Mouse (Mus musculus) fat pad, adult 2 months (tissue): Measurements from ENCODE around the gene Cib1.

ENCODE experiments used
- DNase-seq: peaks from one replicate; pipeline ENCODE4 v3.0.0-alpha.2; 2011; ENCODE audit warnings: low read depth, low spot score; ENCODE audit errors: extremely low read depth

The Cib1 gene

GRCm38 (mm10) chr7:80232489-80233029, at the start of gene Cib1, which contains the start of gene Gdpgp1:
Cib1 (minus strand) TSS chr7:80232813.
Gdpgp1 (plus strand) TSS chr7:80232865.
- DNase-seq, result no peak

GRCm38 (mm10) chr7:80281646-80282045, 49.0 kb upstream of the Cib1 start:
- no peak for DNase-seq

- DNase-seq, result no peak
Measured at GRCm38 (mm10) chr7:80280998-80281397, 48.4 kb upstream of the Cib1 start.

GRCm38 (mm10) chr7:80280032-80280431, 47.4 kb upstream of the Cib1 start:
- no peak for DNase-seq

GRCm38 (mm10) chr7:80276374-80276773, 43.8 kb upstream of the Cib1 start:
- no peak for DNase-seq

- no peak for DNase-seq
Measured at GRCm38 (mm10) chr7:80273456-80273855, 40.8 kb upstream of the Cib1 start.

GRCm38 (mm10) chr7:80269751-80270255, 37.2 kb upstream of the Cib1 start:
- DNase-seq, result no peak

- no peak for DNase-seq
Measured at GRCm38 (mm10) chr7:80268897-80269750, 36.5 kb upstream of the Cib1 start, which contains the start of gene Vps33b. Vps33b (plus strand) TSS chr7:80269649.

GRCm38 (mm10) chr7:80267764-80268163, 35.2 kb upstream of the Cib1 start:
- no peak for DNase-seq

GRCm38 (mm10) chr7:80264606-80265005, 32.0 kb upstream of the Cib1 start:
- no peak for DNase-seq

- DNase-seq, result no peak
Measured at GRCm38 (mm10) chr7:80261372-80261990, 28.9 kb upstream of the Cib1 start.

GRCm38 (mm10) chr7:80260625-80261371, 28.2 kb upstream of the Cib1 start, which contains the start of gene Ngrn:
Ngrn (plus strand) TSS chr7:80261215.
- DNase-seq, result no peak

- no peak for DNase-seq
Measured at GRCm38 (mm10) chr7:80257706-80258105, 25.1 kb upstream of the Cib1 start.

- no peak for DNase-seq
Measured at GRCm38 (mm10) chr7:80255981-80256380, 23.4 kb upstream of the Cib1 start.

GRCm38 (mm10) chr7:80252886-80253285, 20.3 kb upstream of the Cib1 start:
- DNase-seq, result no peak

GRCm38 (mm10) chr7:80252437-80252836, 19.8 kb upstream of the Cib1 start:
- DNase-seq, result no peak

- DNase-seq, result no peak
Measured at GRCm38 (mm10) chr7:80246859-80247258, 14.2 kb upstream of the Cib1 start.

GRCm38 (mm10) chr7:80246148-80246721, 13.6 kb upstream of the Cib1 start, which contains the start of gene Ttll13:
Ttll13 (plus strand) TSS chr7:80246376.
- DNase-seq, result peak; percentile 56

- no peak for DNase-seq
Measured at GRCm38 (mm10) chr7:80244851-80245250, 12.2 kb upstream of the Cib1 start.

GRCm38 (mm10) chr7:80241661-80242060, 9.0 kb upstream of the Cib1 start:
- DNase-seq, result no peak
